Mouse (Mus musculus) fat pad, adult 2 months (tissue): Measurements from ENCODE around the gene Onecut3.

Experiments
- DNase-seq: peaks from one replicate; pipeline ENCODE4 v3.0.0-alpha.2; 2011; ENCODE audit warnings: low read depth, low spot score; ENCODE audit errors: extremely low read depth

The Onecut3 gene

DNA sequence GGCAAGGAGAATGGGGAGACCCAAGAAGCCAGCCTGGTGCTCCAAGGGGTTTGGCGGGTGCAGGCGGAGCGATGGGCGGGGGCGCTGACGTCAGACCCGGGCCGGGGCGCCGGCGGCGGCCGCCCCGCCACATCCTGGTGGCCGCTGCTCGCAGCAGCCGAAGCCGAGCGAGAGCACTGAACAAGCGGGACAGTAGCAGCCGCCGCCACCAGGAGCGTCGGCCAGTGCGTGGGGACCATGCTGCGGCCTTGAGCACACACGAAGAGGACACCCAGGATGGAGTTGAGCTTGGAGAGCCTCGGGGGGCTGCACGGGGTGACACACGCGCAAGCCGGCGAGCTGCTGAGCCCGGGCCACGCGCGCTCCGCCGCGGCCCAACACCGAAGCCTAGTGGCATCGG lies at the start of gene Onecut3:
Onecut3 (plus strand) TSS at position 104 of the 400 bp plus-strand sequence.
- DNase-seq, result no peak

DNA sequence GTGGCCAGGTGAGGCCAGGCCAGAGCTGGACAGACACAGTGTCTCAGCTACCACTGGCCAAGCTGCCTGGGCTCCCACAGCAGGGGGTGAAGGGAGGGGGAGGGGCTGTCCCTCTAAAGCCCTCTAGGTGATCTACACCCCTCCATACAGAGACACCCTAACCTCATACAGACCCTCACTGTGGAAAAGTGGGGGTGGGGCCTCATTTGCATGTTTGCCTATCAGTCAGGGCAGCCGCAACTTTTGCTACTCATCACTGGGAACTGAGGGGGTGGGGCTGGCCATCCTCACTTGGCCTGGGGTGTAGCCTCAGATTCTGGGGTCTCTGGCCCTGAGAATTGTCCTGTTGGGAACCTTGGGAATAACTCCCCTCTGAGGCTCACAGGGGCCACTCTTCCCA lies 49.6 kb upstream of the Onecut3 start:
- no peak for DNase-seq

DNA sequence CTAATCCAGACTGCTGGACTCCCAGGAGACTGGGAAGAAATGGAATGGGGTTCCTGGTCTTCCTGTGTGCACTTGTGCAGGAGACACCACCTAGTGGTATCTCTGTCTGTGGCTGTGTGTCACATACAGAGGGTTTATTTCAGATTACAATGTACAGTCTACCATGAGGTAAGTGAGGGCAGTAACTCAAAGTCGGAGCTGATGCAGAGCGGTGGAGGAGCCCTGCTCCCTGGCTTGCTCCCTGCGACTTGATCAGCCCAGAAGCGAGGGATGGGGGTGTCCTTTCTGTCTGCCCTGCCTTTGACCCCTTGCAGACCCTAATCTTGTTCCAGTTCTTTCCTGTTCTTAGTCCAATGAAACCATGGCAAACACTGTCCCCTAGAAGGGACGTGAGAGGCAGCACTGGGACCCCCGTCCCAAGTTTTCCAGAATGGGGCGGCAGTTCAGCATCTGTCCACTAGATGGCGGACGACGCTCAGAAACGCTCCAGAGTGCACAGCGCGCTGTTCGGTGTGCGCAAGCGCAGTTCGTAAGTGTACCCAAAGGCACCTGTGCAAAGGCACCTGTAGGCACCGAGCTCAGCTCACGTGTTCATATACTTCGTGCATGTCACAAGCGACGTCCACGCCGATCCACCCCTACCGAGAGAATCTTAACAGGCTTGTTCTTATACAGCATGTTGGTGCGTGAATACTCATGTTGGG lies 48.6 kb upstream of the Onecut3 start:
- no peak for DNase-seq

DNA sequence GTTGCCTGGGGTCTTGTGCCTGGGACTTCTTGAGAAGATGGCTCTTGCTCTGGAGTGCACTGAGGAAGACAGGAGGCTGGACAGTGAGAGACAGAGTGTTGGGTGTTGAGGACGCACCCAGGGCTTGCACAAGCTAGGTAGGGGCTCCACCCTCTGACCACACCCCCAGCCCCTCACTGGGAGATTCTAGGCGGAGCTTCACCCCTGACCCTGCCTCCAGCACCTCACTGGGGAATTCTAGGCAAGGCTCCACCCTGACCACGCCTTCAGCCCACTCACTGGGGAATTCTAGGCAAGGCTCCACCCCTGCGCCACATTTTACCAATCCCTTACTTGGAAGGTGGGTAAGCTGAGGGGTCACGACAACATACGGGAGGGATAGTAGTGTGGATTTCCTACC lies 44.0 kb upstream of the Onecut3 start:
- no peak for DNase-seq

DNA sequence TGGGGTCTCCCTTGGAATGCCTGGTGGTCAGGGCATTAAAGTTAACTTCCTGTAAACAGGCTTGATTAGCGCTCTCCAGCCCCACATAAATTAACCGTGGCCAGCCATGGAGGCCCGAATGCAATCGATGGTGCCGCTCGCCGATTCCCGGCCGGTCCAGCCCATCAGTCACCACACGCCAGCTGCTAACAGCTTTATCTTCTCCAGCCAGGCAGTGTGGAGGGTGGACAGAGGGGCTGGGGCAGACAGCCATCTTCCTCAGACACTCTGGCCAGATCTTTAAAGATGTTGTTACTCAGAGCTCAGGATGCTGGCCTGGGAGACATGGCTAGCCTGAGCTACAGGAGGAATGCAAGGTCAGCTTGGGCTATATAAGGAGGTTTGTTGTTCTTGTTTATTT lies 41.0 kb upstream of the Onecut3 start:
- no peak for DNase-seq

DNA sequence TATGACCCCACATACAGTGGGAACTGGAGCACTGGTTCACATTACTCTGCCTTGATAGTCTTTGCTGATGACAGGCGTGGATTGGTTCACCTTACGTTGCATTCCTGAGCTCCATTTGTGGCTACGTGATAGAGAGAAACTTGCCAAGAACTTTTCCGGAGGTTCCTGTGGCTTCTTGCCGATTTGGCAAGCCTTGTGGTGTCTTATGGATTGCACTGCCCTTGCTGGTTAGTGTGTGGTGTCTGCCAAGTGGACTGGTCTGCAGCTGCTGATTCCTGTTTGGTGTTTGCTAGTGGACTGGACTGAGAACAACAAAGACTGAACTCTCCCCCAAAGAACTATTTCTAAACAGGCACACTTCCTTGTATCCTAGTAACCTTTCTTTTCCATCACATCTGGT lies 39.9 kb upstream of the Onecut3 start:
- no peak for DNase-seq

DNA sequence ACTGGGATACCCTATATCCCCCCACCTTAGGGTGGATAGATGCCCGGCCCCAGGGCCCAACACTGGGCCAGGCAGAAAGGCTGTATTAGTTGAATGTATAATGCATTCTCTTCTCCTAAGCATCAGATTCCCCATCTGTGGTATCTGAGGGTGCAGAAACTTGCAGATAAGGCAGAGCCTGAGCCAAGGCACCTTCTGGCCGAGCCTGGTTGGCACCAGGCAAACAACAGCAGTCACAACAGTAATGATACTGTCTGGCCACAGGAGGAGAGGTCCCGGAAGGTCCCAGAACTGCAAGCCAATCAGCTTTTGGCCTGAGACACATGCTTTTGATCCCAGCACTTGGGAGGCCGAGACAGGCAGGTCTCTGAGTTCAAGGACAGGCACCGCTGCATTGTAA lies 38.9 kb upstream of the Onecut3 start:
- DNase-seq, result no peak

DNA sequence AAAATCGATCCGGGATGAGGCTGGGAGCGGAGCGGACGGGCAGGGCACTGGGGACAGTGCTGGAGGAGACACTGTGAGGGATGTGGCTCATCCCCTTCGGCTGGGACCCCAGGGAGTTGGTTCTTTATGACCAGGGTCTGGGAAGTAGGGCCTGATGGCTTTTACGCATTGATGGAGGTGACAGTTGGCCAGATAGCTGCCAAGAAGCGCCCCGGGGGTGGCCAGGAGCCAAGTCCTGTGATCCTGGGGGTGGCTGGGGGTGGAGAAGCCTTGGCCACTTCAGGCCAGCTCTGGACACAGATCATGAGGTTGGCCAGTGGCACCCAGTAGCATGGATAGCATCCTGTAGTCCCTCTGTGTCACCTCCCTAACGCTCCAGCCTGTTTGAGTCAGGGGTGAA lies 35.4 kb upstream of the Onecut3 start:
- DNase-seq, result no peak

DNA sequence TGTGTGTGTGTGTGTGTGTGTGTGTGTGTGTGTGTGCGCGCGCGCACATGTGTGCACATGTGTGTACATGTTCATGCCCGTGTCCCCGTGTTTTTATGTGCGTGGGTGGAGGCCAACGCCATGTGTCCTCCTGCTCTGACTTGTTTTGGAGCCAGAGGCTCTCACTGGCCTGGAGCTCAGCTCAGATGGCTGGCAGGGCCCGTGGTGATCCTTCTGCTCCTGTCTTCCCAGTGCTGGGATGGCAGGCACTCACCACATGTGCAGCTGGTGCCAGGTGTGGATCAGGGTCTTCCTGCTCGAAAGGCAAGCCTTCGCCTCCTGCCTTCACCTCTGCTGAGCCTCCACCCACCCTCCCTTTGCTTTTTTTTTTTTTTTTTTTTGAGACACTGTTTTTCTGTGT lies 35.0 kb upstream of the Onecut3 start:
- no peak for DNase-seq

DNA sequence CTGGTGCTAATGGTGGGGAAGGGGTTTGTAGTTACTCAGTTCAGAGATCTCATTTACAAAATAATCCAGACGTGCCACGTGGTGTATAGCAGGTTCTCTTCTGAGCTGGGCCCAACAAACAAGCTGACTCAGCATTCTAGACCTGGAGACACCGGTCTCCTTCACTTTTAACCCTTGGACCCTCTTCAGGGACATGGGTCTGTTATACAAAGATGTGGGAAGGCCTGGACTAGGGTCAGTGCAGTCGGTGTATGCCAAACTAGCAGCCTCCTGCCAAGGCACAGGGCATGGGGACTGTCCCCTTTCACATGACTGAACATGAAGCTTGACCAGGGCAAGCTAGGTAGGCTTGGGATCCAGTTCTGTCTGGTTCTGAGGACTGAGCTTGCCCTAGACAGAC lies 34.3 kb upstream of the Onecut3 start:
- DNase-seq, result no peak

DNA sequence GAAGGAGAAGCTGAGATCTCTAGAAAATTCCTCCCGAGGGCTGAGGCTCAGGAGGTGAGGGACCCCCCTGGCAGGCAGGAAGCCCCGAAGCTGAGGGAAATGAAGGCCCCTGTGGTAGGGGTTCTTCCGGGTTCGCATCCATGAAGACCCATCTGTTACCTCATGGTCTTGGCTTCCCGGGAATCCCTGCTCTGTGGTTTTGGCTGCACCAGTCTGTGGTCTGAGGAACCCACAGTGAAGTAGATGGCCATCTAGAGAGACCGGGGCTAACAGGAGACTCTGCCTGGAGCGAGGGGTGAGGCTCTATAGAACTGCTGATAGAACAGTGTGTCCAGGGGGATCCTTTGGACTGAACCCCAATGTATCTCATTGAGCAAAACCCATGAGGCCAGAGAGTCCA lies 33.3 kb upstream of the Onecut3 start:
- no peak for DNase-seq

DNA sequence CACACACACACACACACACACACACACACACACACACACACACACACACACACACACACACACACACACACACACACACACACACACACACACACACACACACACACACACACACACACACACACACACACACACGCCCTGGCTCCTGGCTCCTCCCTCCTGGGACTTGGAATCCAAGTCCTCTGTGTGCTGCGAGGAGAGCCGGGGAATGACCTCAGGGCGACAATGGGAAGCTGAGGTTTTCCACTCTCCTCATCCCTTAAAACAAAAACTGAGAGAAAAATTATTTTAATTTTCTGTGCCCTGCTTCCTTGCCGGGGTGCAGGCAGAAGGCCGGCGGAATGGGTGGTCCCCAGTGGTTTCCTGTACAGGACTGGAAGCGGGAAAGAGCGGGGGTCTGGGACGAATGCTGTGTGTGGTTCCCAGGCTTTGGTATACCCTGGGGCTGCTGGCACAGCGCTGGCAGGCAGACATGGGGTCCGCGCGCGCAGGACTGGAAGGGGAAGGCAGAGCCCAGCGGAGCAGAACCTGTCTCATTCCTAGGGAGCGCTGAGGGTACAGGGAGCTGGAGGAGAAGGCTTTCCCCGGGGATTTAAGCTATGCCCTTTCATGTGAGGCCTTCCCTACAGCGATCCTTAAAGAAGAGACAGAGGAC lies 30.1 kb upstream of the Onecut3 start:
- no peak for DNase-seq

DNA sequence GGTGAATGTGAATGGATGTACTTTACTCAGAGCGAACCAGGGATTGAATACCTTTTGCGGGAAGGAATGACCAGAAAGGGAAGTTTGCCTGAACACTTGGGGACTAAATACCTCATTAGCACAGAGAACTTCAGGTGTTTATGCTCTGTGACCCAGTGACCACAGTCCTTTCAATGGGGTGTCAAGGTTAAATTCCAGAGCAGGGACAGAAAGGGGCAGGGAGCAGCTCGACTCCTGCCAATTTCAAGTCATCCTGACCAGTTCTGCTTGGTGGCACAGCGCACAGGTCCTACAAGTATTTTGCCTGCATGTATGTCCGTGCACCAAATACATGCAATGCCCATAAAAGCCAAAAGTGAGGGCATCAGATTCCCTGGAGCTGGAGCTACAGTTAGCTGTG lies 29.6 kb upstream of the Onecut3 start:
- no peak for DNase-seq

DNA sequence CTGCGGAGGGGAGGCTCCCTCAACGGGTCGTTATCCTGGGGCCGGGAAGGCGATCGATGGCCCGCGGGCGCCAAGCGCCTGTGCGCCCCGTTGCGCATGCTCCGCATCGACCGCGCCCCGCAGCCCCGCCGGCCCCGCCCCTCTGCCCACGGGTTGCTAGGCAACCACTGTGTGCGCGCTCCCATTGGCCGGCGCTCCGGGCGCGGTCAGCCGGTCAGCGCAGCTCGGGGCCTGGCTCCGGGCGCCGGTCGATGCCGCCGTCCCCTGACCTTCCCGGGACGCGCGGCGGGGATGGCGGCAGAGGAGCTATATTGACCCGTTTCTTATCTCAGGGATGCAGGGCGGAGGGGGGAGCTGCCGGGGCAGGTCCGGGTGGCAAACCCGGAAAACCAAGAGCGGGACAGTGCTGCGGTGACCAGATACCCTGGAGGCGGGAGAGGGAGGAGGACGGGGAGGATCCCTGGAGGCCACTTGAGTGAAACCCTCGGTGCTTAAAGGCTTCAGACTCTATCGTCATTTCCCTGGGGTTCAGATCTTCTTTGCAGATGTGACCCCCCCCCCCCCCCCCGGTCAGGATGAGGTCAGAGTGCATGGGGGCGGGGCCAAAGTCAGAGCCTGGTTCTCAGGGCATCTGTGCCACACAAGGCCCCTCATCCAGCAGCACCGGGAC lies 19.2 kb upstream of the Onecut3 start:
- no peak for DNase-seq

DNA sequence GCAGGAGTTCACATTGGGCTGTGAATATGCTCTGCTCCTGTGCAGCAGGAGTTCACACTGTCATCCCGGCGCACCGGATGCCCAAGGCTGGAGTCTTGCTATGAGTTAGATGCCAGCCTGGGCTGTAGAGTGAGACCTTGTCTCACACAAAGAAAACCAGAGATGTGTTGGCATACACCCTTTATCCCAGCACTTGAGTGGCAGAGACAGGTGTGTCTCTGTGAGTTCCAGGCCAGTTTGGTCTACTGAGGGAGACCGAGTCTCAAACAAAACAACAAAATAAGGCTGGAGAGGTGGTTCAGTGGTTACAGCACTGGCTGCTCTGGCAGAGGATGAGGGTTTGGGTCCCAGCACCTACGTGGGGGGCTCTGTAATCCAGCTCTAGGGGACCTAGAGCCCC lies 16.1 kb upstream of the Onecut3 start:
- no peak for DNase-seq

DNA sequence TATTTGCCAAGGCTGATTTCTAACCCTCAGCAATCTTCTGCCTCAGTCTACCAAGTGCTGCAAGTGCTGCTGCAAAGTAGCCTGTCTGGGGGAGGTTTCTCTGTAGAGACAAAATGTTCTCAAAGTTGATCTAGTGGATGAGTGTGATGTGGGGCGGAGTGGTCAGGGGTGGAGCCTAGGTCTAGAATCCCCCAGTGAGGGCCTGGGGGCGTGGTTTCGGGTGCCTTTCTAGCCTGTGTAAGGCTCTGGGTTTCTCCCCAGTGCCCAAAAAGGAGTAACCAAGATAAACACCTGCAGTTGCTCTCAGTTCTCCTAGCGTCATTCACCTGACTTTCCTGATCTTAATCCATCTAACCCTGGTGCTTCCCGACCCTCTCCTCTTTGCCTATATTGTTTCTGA lies 13.6 kb upstream of the Onecut3 start:
- no peak for DNase-seq

DNA sequence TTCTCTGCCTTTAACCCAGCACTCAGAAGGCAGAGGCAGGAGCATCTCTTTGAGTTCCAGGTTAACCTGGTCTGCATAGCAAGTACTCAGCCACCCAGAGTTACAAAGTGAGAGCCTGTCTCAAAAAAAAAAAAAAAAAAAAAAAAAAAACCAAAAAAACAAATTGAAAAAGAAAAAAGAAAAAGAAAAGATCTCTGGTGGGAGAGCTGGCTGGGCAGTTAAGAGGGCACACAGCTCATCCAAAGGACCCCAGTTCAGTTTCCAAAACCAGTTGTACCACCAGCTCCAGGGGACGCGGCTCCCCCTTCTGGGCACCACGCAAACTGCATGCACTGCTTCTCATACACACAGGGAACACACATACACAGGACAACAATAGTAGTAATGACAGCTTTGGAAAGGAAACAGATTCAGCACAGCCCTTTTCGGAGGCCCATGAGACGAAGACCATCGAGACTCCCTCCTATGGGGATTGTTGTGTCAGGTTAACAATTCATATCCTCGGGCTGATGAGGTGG lies 7.7 kb upstream of the Onecut3 start:
- DNase-seq, result no peak

DNA sequence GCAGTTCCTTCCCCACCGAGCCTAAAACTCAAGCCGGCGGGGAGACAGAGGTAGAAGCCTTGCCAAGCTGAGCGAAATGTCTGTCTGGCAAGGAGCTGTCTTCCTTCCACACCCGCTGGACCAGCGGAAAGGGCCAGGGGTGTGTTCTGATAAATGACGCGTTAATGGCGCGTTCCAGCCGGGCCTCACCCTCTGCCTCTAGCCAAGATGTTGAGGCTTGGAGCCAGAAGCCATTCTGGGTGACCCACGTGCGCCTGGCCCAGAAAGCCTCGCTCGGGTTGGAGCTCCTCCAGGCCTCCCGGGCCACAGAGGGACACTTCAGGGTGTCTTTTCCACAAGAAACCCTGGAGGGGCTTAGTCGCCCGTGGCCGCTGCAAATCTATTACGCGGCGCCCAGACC lies 4.6 kb upstream of the Onecut3 start:
- no peak for DNase-seq

DNA sequence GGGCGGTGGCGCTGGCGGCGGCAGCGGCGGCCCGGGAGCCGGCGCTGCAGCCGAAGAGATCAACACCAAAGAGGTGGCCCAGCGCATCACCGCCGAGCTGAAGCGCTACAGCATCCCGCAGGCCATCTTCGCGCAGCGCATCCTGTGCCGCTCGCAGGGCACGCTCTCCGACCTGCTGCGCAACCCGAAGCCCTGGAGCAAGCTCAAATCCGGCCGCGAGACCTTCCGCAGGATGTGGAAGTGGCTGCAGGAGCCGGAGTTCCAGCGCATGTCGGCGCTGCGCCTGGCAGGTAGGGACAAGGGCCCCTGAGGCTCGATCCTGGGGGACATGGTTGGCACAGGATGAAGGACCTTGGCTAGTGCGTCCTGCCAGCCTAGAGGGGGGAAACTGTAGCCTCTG lies 1.3 kb downstream of the Onecut3 start:
- no peak for DNase-seq

DNA sequence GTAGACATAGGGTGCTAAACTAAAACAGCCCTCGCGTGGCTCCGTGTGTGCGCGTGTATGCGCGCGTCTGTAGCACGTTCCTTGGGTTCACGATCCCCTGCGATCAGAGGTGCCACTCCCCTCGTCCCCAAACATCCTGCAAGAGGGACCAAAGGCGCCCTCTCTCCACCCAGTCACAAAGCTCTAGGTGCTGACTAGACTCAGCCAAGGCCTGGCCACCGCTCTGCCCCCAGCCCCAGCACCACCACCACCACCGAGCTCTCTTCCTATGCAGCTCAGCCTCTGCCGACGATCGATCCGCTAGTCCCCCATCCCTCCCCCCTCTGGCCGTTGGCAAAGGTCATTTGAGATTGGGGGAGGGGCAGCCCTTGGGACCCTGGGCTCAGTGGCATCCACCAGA lies 1.8 kb downstream of the Onecut3 start:
- DNase-seq, result no peak

DNA sequence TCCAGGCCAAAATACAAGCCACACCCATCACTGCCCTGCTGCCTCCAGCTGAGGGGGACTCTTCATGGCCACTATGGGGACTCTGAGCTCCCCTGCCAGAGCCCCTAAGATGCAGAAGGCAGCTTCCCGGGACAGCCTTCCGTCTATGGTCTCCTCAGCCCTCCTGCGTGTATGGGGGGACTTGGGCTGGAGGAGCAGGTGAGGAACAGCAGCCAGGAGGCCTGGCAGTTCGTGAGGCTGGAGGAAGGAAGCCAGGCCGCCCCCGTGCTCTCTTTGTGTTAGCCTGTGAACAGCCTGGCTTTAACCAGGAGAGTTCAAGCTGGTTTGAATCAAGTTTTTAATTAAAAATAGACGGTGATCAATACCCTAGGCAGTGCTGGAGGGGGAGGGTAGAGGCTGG lies 7.7 kb downstream of the Onecut3 start:
- DNase-seq, result no peak

DNA sequence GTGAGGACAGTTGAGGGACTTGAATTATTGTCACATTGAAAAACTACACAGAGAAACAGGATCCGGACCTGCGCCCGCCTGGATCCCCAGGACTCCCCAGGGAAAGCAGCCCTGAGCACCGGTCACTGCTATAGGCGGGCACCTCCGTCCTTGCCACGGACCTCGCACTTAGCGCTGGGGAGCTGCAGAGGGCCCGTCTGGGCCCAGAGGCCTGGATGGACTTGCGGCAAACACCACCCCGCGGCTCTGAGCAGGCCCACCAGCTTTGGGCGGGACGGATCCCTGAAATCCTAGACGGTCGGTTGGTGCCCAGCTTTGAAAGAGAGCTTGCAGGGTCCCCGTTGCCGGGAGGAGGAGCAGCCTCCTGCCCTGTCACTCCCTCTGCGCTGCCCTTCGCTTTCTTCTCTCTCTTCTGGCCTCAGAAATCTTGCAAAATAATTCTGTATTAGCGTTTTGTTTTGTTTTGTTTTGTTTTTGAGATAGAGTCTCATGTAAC lies 8.2 kb downstream of the Onecut3 start:
- DNase-seq, result no peak
